21 mouse cellular contexts compared by ENCODE assay signal in genomic region chr10:66957373-66957772, GRCm38 (mm10).
DNase-seq lines count a peak whose midpoint lies in the region; ATAC-seq lines count a peak whose summit lies in the region.
"Had no signal": no experiment of that assay in that cellular context is flagged by ENCODE, and none has a peak within 500 bp of the region (broad histone marks: within the 10 kb centered on the region; RNA-seq: fewer than 3 reads in every experiment).

No protein-coding gene starts in this region.

- no peak overlapping the region for H3K4me2 ChIP-seq in heart, embryonic 12.5 days
- no peak overlapping the region for H3K4me2 ChIP-seq in kidney, embryonic 15.5 days
- H3K4me2 ChIP-seq: embryonic facial prominence, embryonic 12.5 days; forebrain, embryonic 13.5 days; forebrain, embryonic 15.5 days had no signal

- no peaks in the 10 kb centered on the region for H3K9me3 ChIP-seq in heart, embryonic 12.5 days (replicated peaks)
- no peaks in the 10 kb centered on the region for H3K9me3 ChIP-seq in kidney, embryonic 15.5 days (replicated peaks)
- H3K9me3 ChIP-seq: embryonic facial prominence, embryonic 10.5 days; embryonic facial prominence, embryonic 12.5 days; forebrain, embryonic 13.5 days; forebrain, embryonic 15.5 days; G1E had no signal

- no peaks in the 10 kb centered on the region for H3K36me3 ChIP-seq in heart, embryonic 12.5 days
- H3K36me3 ChIP-seq in kidney, embryonic 15.5 days: no peaks in the 10 kb centered on the region
- H3K36me3 ChIP-seq: embryonic facial prominence, embryonic 10.5 days; embryonic facial prominence, embryonic 12.5 days; forebrain, embryonic 15.5 days; G1E had no signal

- peak; percentile 67 for DNase-seq in heart, adult 11 months
- DNase-seq in induced T-regulatory cell, adult 2 months (ENCODE audit: low read depth): peak; percentile 58
- no peak for DNase-seq in layer of hippocampus, adult 8-10 months (ENCODE audit: low spot score in 2 of 2)
- DNase-seq: adrenal gland, adult 8-10 months; adrenal gland, postnatal 14 days; adrenal gland, postnatal 36 days; B cell, adult 2 months; cerebellum, adult 11-12 months; cerebellum, adult 2 months; cerebellum, adult 9-10 months; cerebellum, postnatal 10 days; cerebellum, postnatal 25 days; forebrain, postnatal 0 days had no signal

- H3K9ac ChIP-seq in heart, embryonic 12.5 days: no peak overlapping the region
- H3K9ac ChIP-seq in kidney, embryonic 15.5 days: no peak overlapping the region
- H3K9ac ChIP-seq: embryonic facial prominence, embryonic 12.5 days; forebrain, embryonic 13.5 days; forebrain, embryonic 15.5 days; forebrain, postnatal 0 days had no signal

- no peak overlapping the region for H3K4me3 ChIP-seq in heart, embryonic 12.5 days
- no peak overlapping the region for H3K4me3 ChIP-seq in kidney, embryonic 15.5 days (replicated peaks)
- H3K4me3 ChIP-seq: embryonic facial prominence, embryonic 10.5 days; embryonic facial prominence, embryonic 12.5 days; forebrain, embryonic 13.5 days; forebrain, embryonic 15.5 days had no signal

- H3K4me1 ChIP-seq in heart, embryonic 12.5 days (replicated peaks): peaks cover 6% of the 10 kb centered on the region; the same call in 1 of the 2 replicates
- H3K4me1 ChIP-seq in kidney, embryonic 15.5 days: 0 out of 2 replicates have a peak, but pooled peaks cover 5% of the 10 kb centered on the region
- H3K4me1 ChIP-seq: embryonic facial prominence, embryonic 12.5 days; forebrain, embryonic 15.5 days had no signal

- ATAC-seq in heart, embryonic 12.5 days (ENCODE audit: insufficient number of reproducible peaks, low FRiP score): no peak
- ATAC-seq in kidney, embryonic 15.5 days (replicated peaks; ENCODE audit: low FRiP score): no peak
- ATAC-seq: forebrain, embryonic 13.5 days; forebrain, embryonic 15.5 days; forebrain, postnatal 0 days; Patski had no signal

- WGBS in heart, embryonic 12.5 days: 89% methylated on average over 4 of the region's 4 CpGs
- WGBS in kidney, embryonic 15.5 days: 88% methylated on average over 4 of the region's 4 CpGs

- no peaks in the 10 kb centered on the region for H3K27me3 ChIP-seq in heart, embryonic 12.5 days (replicated peaks)
- no peaks in the 10 kb centered on the region for H3K27me3 ChIP-seq in kidney, embryonic 15.5 days
- H3K27me3 ChIP-seq: embryonic facial prominence, embryonic 12.5 days; forebrain, embryonic 13.5 days; forebrain, embryonic 15.5 days; Patski had no signal

- no peak overlapping the region for H3K27ac ChIP-seq in heart, embryonic 12.5 days (ENCODE audit: poor library complexity, severe bottlenecking)
- no peak overlapping the region for H3K27ac ChIP-seq in kidney, embryonic 15.5 days
- H3K27ac ChIP-seq: embryonic facial prominence, embryonic 10.5 days; embryonic facial prominence, embryonic 12.5 days; forebrain, embryonic 13.5 days; forebrain, embryonic 15.5 days had no signal

Comparison
In these comparisons a context has a peak if more than half of its experiments do, and no peak if none do; other contexts are left out.
1. DNase-seq: peak in heart, adult 11 months (single experiment) and induced T-regulatory cell, adult 2 months (single experiment); none in layer of hippocampus, adult 8-10 months (0 of 2).